Mouse (Mus musculus) regulatory T cell (primary cell): ENCODE data around the gene Cpvl.

Experiments used
- in situ Hi-C: fragments of 300-600 bp; cut with MboI, MseI; formaldehyde crosslinking; loops from one replicate; pipeline ENCODE4 v1.15.1; 2025; ENCODE audit warnings: high pct_unique_total_duplicates

Gene Cpvl

GRCm38 (mm10) chr6:53972238-53972743, 6.2 kb downstream of the Cpvl start:
- in situ Hi-C loops = no loop called here

GRCm38 (mm10) chr6:53971729-53972128, 6.7 kb downstream of the Cpvl start:
- in situ Hi-C loops = no loop called here

GRCm38 (mm10) chr6:53969081-53969480, 9.4 kb downstream of the Cpvl start:
- in situ Hi-C loops = no loop called here

GRCm38 (mm10) chr6:53968550-53968949, 9.9 kb downstream of the Cpvl start:
- in situ Hi-C loops = no loop called here

GRCm38 (mm10) chr6:53966595-53966994, 11.9 kb downstream of the Cpvl start:
- in situ Hi-C loops = no loop called here

GRCm38 (mm10) chr6:53965900-53966299, 12.6 kb downstream of the Cpvl start:
- in situ Hi-C loops = no loop called here

GRCm38 (mm10) chr6:53963906-53964496, 14.5 kb downstream of the Cpvl start:
- in situ Hi-C loops = no loop called here

- in situ Hi-C loops = no loop called here
These were observed 16.5 kb downstream of the Cpvl start for GRCm38 (mm10) chr6:53962006-53962405.

GRCm38 (mm10) chr6:53959826-53960225, 18.6 kb downstream of the Cpvl start:
- in situ Hi-C loops = no loop called here

- in situ Hi-C loops = no loop called here
These were observed 20.1 kb downstream of the Cpvl start for GRCm38 (mm10) chr6:53958321-53958720.

GRCm38 (mm10) chr6:53956513-53956912, 22.0 kb downstream of the Cpvl start:
- in situ Hi-C loops = no loop called here

GRCm38 (mm10) chr6:53955846-53956245, 22.6 kb downstream of the Cpvl start:
- in situ Hi-C loops = no loop called here

- in situ Hi-C loops = no loop called here
These were observed 23.2 kb downstream of the Cpvl start for GRCm38 (mm10) chr6:53955271-53955670.

- in situ Hi-C loops = no loop called here
These were observed 24.4 kb downstream of the Cpvl start for GRCm38 (mm10) chr6:53954106-53954505.

GRCm38 (mm10) chr6:53953348-53953747, 25.1 kb downstream of the Cpvl start:
- in situ Hi-C loops = no loop called here

- in situ Hi-C loops = no loop called here
These were observed 27.1 kb downstream of the Cpvl start for GRCm38 (mm10) chr6:53951421-53951820.

GRCm38 (mm10) chr6:53950876-53951275, 27.6 kb downstream of the Cpvl start:
- in situ Hi-C loops = no loop called here

GRCm38 (mm10) chr6:53948388-53949035, 30.0 kb downstream of the Cpvl start:
- in situ Hi-C loops = loop anchor here (5.0 kb wide), 1 partner anchor 176 kb away; no protein-coding TSS in a partner anchor

GRCm38 (mm10) chr6:53944887-53945286, 33.6 kb downstream of the Cpvl start:
- in situ Hi-C loops = loop anchor here (5.0 kb wide), 1 partner anchor 173 kb away; no protein-coding TSS in a partner anchor

GRCm38 (mm10) chr6:53944417-53944816, 34.1 kb downstream of the Cpvl start:
- in situ Hi-C loops = no loop called here

- in situ Hi-C loops = no loop called here
These were observed 36.2 kb downstream of the Cpvl start for GRCm38 (mm10) chr6:53942190-53942831.

- in situ Hi-C loops = no loop called here
These were observed 38.7 kb downstream of the Cpvl start for GRCm38 (mm10) chr6:53939752-53940151.

- in situ Hi-C loops = no loop called here
These were observed 39.5 kb downstream of the Cpvl start for GRCm38 (mm10) chr6:53938942-53939341.
